Mouse (Mus musculus) liver, adult 2 months (tissue): ENCODE data around the gene Aacs.

Experiments used
- CTCF ChIP-seq: fragments of 200-500 bp; IDR thresholded peaks from 2 replicates; pipeline ENCODE4 v1.5.1; 2011; ENCODE audit warnings: low read depth, low read length, control low read depth
- POLR2A ChIP-seq: fragments of 200-500 bp; IDR thresholded peaks from 2 replicates; pipeline ENCODE4 v1.6.1; 2011; ENCODE audit warnings: low read length, control low read depth; ENCODE audit not compliant: insufficient read depth; ENCODE audit errors: extremely low read depth

DNA sequence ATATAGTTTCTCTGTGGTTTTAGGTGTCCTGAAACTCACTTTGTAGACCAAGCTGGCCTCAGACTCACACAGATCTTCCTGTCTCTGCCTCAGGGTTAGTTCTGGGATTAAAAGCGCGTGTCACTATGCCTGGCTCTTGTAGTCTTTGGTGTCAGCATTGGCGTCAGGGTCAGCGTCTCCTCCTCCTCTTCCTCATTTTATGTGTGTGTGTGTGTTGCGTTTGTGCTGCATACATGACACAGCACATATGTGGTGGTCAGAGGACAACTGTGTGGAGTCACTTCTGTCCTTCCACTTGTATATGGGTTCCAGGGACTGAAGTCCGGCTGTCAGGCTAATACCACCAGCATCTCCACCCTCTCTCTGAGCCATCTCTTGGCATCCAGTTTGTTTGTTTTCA, 25.9 kb downstream of the Aacs start:
- TF ChIP-seq CTCF (no peak), POLR2A (no peak)
